Mouse (Mus musculus) kidney, postnatal 14 days (tissue): ENCODE measurements around the gene Znrf1.
A peak's percentile ranks its signal among the peaks of the same experiment; 100 is the strongest.

Experiments
- DNase-seq: peaks from one replicate; pipeline ENCODE4 v3.0.0; 2022; ENCODE audit warnings: mixed read lengths

The Znrf1 gene

GRCm38 (mm10) chr8:111570432-111570831 lies 34.5 kb downstream of the Znrf1 start:
- DNase-seq, result no peak

GRCm38 (mm10) chr8:111571661-111572060 lies 35.8 kb downstream of the Znrf1 start:
- DNase-seq, result no peak

GRCm38 (mm10) chr8:111572431-111572830 lies 36.5 kb downstream of the Znrf1 start:
- DNase-seq, result no peak

GRCm38 (mm10) chr8:111573583-111573982 lies 37.7 kb downstream of the Znrf1 start:
- DNase-seq, result no peak

- DNase-seq, result no peak
These were observed 38.1 kb downstream of the Znrf1 start for GRCm38 (mm10) chr8:111574016-111574415.

GRCm38 (mm10) chr8:111575492-111575891 lies 39.6 kb downstream of the Znrf1 start:
- no peak for DNase-seq

- DNase-seq, result no peak
These were observed 40.6 kb downstream of the Znrf1 start for GRCm38 (mm10) chr8:111576501-111576900.

GRCm38 (mm10) chr8:111577880-111578533 lies 42.1 kb downstream of the Znrf1 start:
- no peak for DNase-seq

- no peak for DNase-seq
These were observed 43.4 kb downstream of the Znrf1 start for GRCm38 (mm10) chr8:111579318-111579717.

GRCm38 (mm10) chr8:111580306-111580705 lies 44.4 kb downstream of the Znrf1 start:
- peak; percentile 21 for DNase-seq

- DNase-seq, result no peak
These were observed 46.5 kb downstream of the Znrf1 start for GRCm38 (mm10) chr8:111582386-111582785.

- no peak for DNase-seq
These were observed 49.0 kb downstream of the Znrf1 start for GRCm38 (mm10) chr8:111584946-111585345.

- DNase-seq, result no peak
These were observed 51.7 kb downstream of the Znrf1 start for GRCm38 (mm10) chr8:111587545-111588094.

GRCm38 (mm10) chr8:111588336-111588735 lies 52.4 kb downstream of the Znrf1 start:
- DNase-seq, result no peak

GRCm38 (mm10) chr8:111590214-111590613 lies 54.3 kb downstream of the Znrf1 start:
- DNase-seq, result no peak

GRCm38 (mm10) chr8:111591176-111591575 lies 55.3 kb downstream of the Znrf1 start:
- DNase-seq, result no peak

- DNase-seq, result no peak
These were observed 56.6 kb downstream of the Znrf1 start for GRCm38 (mm10) chr8:111592390-111592910.

GRCm38 (mm10) chr8:111594044-111594840 lies 58.3 kb downstream of the Znrf1 start:
- DNase-seq, result no peak

GRCm38 (mm10) chr8:111594951-111595350 lies 59.1 kb downstream of the Znrf1 start:
- DNase-seq, result no peak

- peak; percentile 60 for DNase-seq
These were observed 60.0 kb downstream of the Znrf1 start for GRCm38 (mm10) chr8:111595712-111596484.

GRCm38 (mm10) chr8:111596485-111596821 lies 60.6 kb downstream of the Znrf1 start:
- no peak for DNase-seq

GRCm38 (mm10) chr8:111597310-111597709 lies 61.4 kb downstream of the Znrf1 start:
- DNase-seq, result peak; percentile 68
